Mouse (Mus musculus): Measurements from ENCODE around the gene Kif27. TPM values are rescaled to one million over a fixed set of nuclear protein-coding genes. Genes with fewer than 3 reads are reported as not detected.
"Not testable (repeated sequence)": the region's sequence is repeated elsewhere in the genome, so short reads cannot be mapped to it uniquely, and the experiment has no call there.

Gene Kif27
- total RNA-seq (2014; rRNA removed) (2.6 and 6.3 TPM in 2 replicates), polyA plus RNA-seq (2015; fragmentation: Nextera tagmentation; extraction: Ambion mirVana) (1.5 and 1.8 TPM in 2 replicates)

- H3K4me3 ChIP-seq (ENCODE audit: low read depth, low read length), result peak within 1 kb of the TSS; percentile 72
- DNase-seq (ENCODE audit: low spot score) (peak; percentile 76), ATAC-seq (ENCODE audit: low FRiP score) (peak; percentile 93)
- peak within 1 kb of the TSS; percentile 95 for H3K4me2 ChIP-seq (ENCODE audit: low read depth, low read length, poor library complexity, severe bottlenecking)
- no peaks in the 10 kb centered on the region for H3K36me3 ChIP-seq (ENCODE audit: insufficient read depth, low read length)
- no peaks in the 10 kb centered on the region for H3K4me1 ChIP-seq (ENCODE audit: insufficient read depth, low read length)
- H3K27me3 ChIP-seq (ENCODE audit: insufficient read depth, low read length), result no peaks in the 10 kb centered on the region
- no peaks in the 10 kb centered on the region for H3K9me3 ChIP-seq (ENCODE audit: low read length)
- TF ChIP-seq CTCF (IDR thresholded peaks at IDR 0.05), result no peak
- peak within 1 kb of the TSS; percentile 70 for H3K9ac ChIP-seq (replicated peaks; ENCODE audit: low read length, poor library complexity, severe bottlenecking)
- 0 out of 2 replicates have a peak within 1 kb of the TSS, but pooled peaks have one; percentile 47 for H3K27ac ChIP-seq (ENCODE audit: low read depth, low read length)
- WGBS, result under 1% methylated on average over 63 of the region's 85 CpGs
Observed at GRCm38 (mm10) chr13:58358629-58359303, at the start of gene Kif27. Kif27 (minus strand) TSS chr13:58359122.

DNA sequence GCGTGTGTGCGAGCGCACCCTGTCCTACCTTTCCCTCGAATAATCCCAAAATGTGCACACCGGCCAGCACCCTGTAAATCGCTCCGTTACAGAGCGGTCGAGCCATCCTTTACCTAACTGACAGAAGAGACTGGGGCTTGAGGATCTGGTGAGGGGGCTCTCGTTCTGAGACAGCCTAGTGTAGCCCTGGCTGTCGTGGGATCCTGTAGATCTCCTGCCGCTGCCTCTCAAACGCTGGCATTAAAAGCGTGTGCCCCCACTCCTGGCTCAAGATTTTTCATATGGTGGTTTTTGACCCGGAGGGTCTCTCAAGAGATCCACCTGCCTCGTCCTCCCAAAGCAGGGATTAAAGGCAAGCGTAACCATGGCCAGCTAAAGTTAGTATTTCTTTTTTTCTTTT is 44.3 kb upstream of the Kif27 start, which contains the start of gene Hnrnpk:
TSS of gene Hnrnpk (minus strand) at position 101 of the 400 bp plus-strand sequence.
- not testable (repeated sequence) for DNase-seq (ENCODE audit: low spot score)
- WGBS, result 6% methylated on average over 16 of the region's 17 CpGs

GRCm38 (mm10) chr13:58402744-58403110 is 43.8 kb upstream of the Kif27 start:
- H3K9me3 ChIP-seq (ENCODE audit: low read length), result no peaks in the 10 kb centered on the region
- DNase-seq (ENCODE audit: low spot score) (no peak), ATAC-seq (ENCODE audit: low FRiP score) (peak; percentile 63; the same call in 1 of the 2 replicates)
- peak overlapping the region; percentile 97 for H3K4me3 ChIP-seq (ENCODE audit: low read depth, low read length)
- no peak for TF ChIP-seq CTCF (IDR thresholded peaks at IDR 0.05)
- no peaks in the 10 kb centered on the region for H3K27me3 ChIP-seq (ENCODE audit: insufficient read depth, low read length)
- peaks cover 6% of the 10 kb centered on the region for H3K36me3 ChIP-seq (ENCODE audit: insufficient read depth, low read length)
- peak overlapping the region; percentile 47 for H3K4me2 ChIP-seq (ENCODE audit: low read depth, low read length, poor library complexity, severe bottlenecking)
- H3K4me1 ChIP-seq (ENCODE audit: insufficient read depth, low read length), result no peaks in the 10 kb centered on the region
- H3K9ac ChIP-seq (replicated peaks; ENCODE audit: low read length, poor library complexity, severe bottlenecking), result peak overlapping the region; percentile 100
- peak overlapping the region; percentile 97 for H3K27ac ChIP-seq (ENCODE audit: low read depth, low read length)
- 2% methylated on average over 10 of the region's 48 CpGs for WGBS

More for the DNA sequence above, 44.3 kb upstream of the Kif27 start, which contains the start of gene Hnrnpk:
- peak within 1 kb of the TSS; percentile 97 for H3K4me3 ChIP-seq (ENCODE audit: low read depth, low read length)
- H3K9ac ChIP-seq (replicated peaks; ENCODE audit: low read length, poor library complexity, severe bottlenecking), result peak within 1 kb of the TSS; percentile 100
- not testable (repeated sequence) for H3K4me1 ChIP-seq (ENCODE audit: insufficient read depth, low read length); ATAC-seq (ENCODE audit: low FRiP score); H3K36me3 ChIP-seq (ENCODE audit: insufficient read depth, low read length); H3K9me3 ChIP-seq (ENCODE audit: low read length); H3K27me3 ChIP-seq (ENCODE audit: insufficient read depth, low read length)
- H3K27ac ChIP-seq (ENCODE audit: low read depth, low read length), result peak within 1 kb of the TSS; percentile 97
- H3K4me2 ChIP-seq (ENCODE audit: low read depth, low read length, poor library complexity, severe bottlenecking), result peak within 1 kb of the TSS; percentile 47

- Histone ChIP-seq H3K27ac (ENCODE audit: low read depth, low read length) (peak within 1 kb of the TSS; percentile 97), H3K36me3 (ENCODE audit: insufficient read depth, low read length) (peaks cover 12% of the 10 kb centered on the region), H3K4me2 (ENCODE audit: low read depth, low read length, poor library complexity, severe bottlenecking) (peak within 1 kb of the TSS; percentile 78), H3K4me1 (ENCODE audit: insufficient read depth, low read length) (no peaks in the 10 kb centered on the region), H3K9me3 (ENCODE audit: low read length) (no peaks in the 10 kb centered on the region), H3K9ac (replicated peaks; ENCODE audit: low read length, poor library complexity, severe bottlenecking) (peak within 1 kb of the TSS; percentile 100), H3K4me3 (ENCODE audit: low read depth, low read length) (peak within 1 kb of the TSS; percentile 97), H3K27me3 (ENCODE audit: insufficient read depth, low read length) (no peaks in the 10 kb centered on the region)
- under 1% methylated on average over 71 of the region's 91 CpGs for WGBS
- peak; percentile 96 for ATAC-seq (ENCODE audit: low FRiP score)
- DNase-seq (ENCODE audit: low spot score), result peak; percentile 98
- TF ChIP-seq CTCF (IDR thresholded peaks at IDR 0.05), result peak; percentile 62
Observed at GRCm38 (mm10) chr13:58402003-58402743, 43.3 kb upstream of the Kif27 start, which contains the start of gene Rmi1. Rmi1 (plus strand) TSS chr13:58402248.

DNA sequence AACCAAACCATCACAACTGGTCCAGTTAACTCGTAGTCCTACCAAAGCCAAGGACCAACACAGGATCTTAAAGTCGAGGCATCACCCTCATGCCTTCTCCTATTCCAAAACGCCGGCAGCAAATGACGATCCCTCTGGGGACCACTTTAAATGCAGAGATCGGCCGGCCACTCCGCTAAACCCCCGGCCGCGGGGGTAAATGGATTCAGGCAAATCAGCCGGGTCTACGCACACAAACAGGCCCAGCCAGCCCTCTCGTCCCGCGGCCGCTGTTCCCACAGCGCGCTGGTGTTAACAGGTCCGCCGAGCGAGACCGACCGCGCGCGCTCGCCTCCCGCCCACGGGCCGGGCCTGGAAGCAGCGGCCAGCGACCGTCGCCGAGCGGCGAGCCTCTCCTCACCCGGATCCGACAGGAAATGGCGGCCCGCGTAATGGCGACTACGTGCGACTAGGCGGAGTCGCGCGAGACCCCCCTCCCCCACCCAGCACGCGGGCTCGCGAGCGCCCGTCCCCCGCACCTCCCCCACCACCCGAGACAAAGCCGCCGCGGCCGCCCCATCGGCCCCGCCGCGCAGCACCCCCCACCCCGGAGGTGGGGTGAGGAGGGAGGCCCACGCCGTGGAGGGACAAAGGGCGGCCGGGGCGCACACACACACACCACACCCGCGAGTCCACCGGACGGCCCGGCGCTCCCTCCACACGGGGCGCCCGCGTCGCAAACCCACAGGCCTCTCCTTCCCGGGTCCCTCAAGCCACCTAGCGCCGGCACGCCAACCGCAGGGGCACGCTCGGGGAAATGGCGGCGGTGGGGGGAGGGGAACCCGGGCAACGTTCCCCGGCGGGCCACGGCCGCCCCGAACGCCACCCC is 42.4 kb upstream of the Kif27 start:
- ATAC-seq (ENCODE audit: low FRiP score) (peak; percentile 63), DNase-seq (ENCODE audit: low spot score) (peak; percentile 79)
- Histone ChIP-seq H3K4me3 (ENCODE audit: low read depth, low read length) (peak overlapping the region; percentile 97), H3K36me3 (ENCODE audit: insufficient read depth, low read length) (peaks cover 15% of the 10 kb centered on the region), H3K4me2 (ENCODE audit: low read depth, low read length, poor library complexity, severe bottlenecking) (peak overlapping the region; percentile 78), H3K4me1 (ENCODE audit: insufficient read depth, low read length) (no peaks in the 10 kb centered on the region), H3K9me3 (ENCODE audit: low read length) (no peaks in the 10 kb centered on the region), H3K27ac (ENCODE audit: low read depth, low read length) (peak overlapping the region; percentile 97), H3K9ac (replicated peaks; ENCODE audit: low read length, poor library complexity, severe bottlenecking) (peak overlapping the region; percentile 100), H3K27me3 (ENCODE audit: insufficient read depth, low read length) (no peaks in the 10 kb centered on the region)
- TF ChIP-seq CTCF (IDR thresholded peaks at IDR 0.05), result peak; percentile 43
- WGBS, result 0% methylated on average over 56 of the region's 100 CpGs
